ENCODE assay signal across 12 mouse cellular contexts in the genomic region with DNA sequence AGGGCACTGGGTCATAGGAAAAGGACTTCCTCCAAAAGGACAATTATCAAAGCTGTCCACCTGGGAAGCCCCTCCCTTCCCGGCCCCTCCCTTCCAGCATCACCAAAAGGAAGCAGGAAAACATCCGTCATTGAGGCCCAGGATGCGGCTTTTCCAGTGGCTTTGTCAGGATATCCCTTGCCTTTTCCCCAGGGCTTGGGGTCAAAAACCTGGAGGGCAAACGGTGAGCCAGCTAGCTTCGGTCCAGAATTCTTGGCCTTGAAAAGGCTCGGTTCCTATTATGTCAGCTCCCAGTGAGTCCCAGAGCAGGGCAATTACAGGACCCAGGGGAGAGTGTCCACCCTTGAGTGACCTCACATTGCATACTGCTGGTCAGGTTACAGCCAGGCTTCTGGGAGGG. TPM values are rescaled to one million over a fixed set of nuclear protein-coding genes. Genes with fewer than 3 reads are reported as not detected.
A peak's percentile ranks its signal among the peaks of the same experiment; 100 is the strongest.
DNase-seq lines count a peak whose midpoint lies in the region.
"Had no signal": no experiment of that assay in that cellular context is flagged by ENCODE, and none has a peak within 500 bp of the region (broad histone marks: within the 10 kb centered on the region; RNA-seq: fewer than 3 reads in every experiment).

No protein-coding gene starts in this region.

- DNase-seq in kidney, adult 11 months, result peak; percentile 75
- no peak for DNase-seq in kidney, adult 18-20 months
- peak; percentile 52 to 62 for DNase-seq in adrenal gland, postnatal 36 days
- peak; percentile 66 to 85 for DNase-seq in heart, adult 9 months (ENCODE audit: low spot score in 2 of 2)
- peak; percentile 76 for DNase-seq in kidney, postnatal 10 days
- DNase-seq in retina, embryonic 14.5 days (ENCODE audit: low spot score), result no peak
- DNase-seq in layer of hippocampus, adult 11-12 months (ENCODE audit: low spot score), result no peak
- DNase-seq: cerebellum, adult 9-11 months; embryo, embryonic 11 days; layer of hippocampus, postnatal 36 days; spleen, adult 18-20 months; thymus, postnatal 14 days had no signal

RNA-seq across cellular contexts. Expression of a gene that starts 2.8 kb away (rescaled TPM):
- total RNA-seq in adrenal gland, postnatal 36 days (2021), result 10 to 100 TPM; 18.6 to 19.5 TPM

RNA-seq across cellular contexts. Expression of a gene that starts 13.7 kb away (rescaled TPM):
- total RNA-seq in adrenal gland, postnatal 36 days (2021), result 10 to 100 TPM; 11.3 to 12.6 TPM

RNA-seq across cellular contexts. Expression of a gene that starts 21.7 kb away (rescaled TPM):
- total RNA-seq in adrenal gland, postnatal 36 days (2021), result under 1 TPM in 1 of 2 experiments, not detected in 1; 0.49 TPM
- total RNA-seq: layer of hippocampus, postnatal 36 days had no signal

RNA-seq across cellular contexts. Expression of a gene that starts 24.2 kb away (rescaled TPM):
- 1 to 10 TPM; 6.4 to 8.1 TPM for total RNA-seq in adrenal gland, postnatal 36 days (2021)

RNA-seq across cellular contexts. Expression of a gene that starts 49.2 kb away (rescaled TPM):
- total RNA-seq in adrenal gland, postnatal 36 days (2021), result 10 to 100 TPM; 21.5 to 34.2 TPM

Comparison
In these comparisons a context has a peak if more than half of its experiments do, and no peak if none do; other contexts are left out.
1. DNase-seq: peak in kidney, adult 11 months (single experiment), adrenal gland, postnatal 36 days (2 of 2), heart, adult 9 months (2 of 2) and kidney, postnatal 10 days (single experiment); none in kidney, adult 18-20 months (single experiment), retina, embryonic 14.5 days (single experiment) and layer of hippocampus, adult 11-12 months (single experiment).